Mouse (Mus musculus) brain, embryonic 14.5 days (tissue): ENCODE measurements around the gene Rapgef1.

ENCODE experiments used
- CTCF ChIP-seq: fragments of 200-500 bp; IDR thresholded peaks from 2 replicates; pipeline ENCODE4 v1.5.1; 2012; ENCODE audit warnings: inconsistent platforms, mild to moderate bottlenecking, moderate library complexity, borderline replicate concordance; ENCODE audit not compliant: insufficient read depth, insufficient read length; ENCODE audit errors: extremely low read depth
- POLR2A ChIP-seq: fragments of 200-500 bp; IDR thresholded peaks from 2 replicates; pipeline ENCODE4 v1.6.1; 2012; ENCODE audit warnings: mild to moderate bottlenecking, inconsistent platforms, borderline replicate concordance; ENCODE audit not compliant: poor library complexity, insufficient read depth, insufficient read length, severe bottlenecking; ENCODE audit errors: extremely low read depth

DNA sequence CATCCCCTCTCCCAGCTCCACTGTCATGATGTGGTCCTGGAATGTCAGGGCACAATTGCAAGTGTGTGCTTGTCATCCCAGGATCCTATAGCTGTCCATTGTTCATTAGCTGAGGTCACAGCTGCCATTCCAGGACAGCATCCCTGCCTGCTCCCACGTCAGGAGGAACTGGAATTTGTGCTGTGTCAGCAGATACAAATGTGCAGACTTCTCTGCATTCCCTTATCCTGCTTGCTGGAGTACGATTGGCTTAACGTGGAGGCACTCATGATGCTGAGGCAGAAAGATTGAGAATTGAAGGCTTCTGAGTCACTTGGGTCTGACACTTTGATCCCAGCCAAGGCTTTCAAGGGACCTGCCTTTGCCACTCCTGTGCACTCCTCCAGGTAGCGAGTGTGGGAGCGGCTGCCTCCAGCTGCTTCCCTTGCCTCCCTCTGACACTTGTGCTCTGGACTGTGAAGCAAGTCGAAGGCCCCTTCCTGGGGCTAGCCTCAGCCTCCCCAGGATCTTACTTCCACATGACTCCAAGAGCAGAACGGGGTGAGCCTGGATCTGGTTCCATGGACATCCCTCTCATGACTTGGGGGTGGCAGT is 76.8 kb downstream of the Rapgef1 start:
- TF ChIP-seq CTCF (no peak), POLR2A (no peak)
